Mouse (Mus musculus): ENCODE data around the gene Krba1. TPM values are rescaled to one million over a fixed set of nuclear protein-coding genes. Genes with fewer than 3 reads are reported as not detected.

Gene Krba1
- polyA plus RNA-seq (2014; fragmentation: Nextera tagmentation; extraction: Ambion mirVana), result 18.4 and 19.8 TPM in 2 replicates

GRCm38 (mm10) chr6:48395105-48396007, at the start of gene Krba1:
Gene Krba1, plus strand, starts transcription at chr6:48395586.
- no peaks in the 10 kb centered on the region for H3K9me3 ChIP-seq (replicated peaks; ENCODE audit: control insufficient read depth, low read length)
- ATAC-seq (replicated peaks; ENCODE audit: insufficient number of reproducible peaks, low FRiP score, low TSS enrichment, low read depth) (peak; percentile 93), DNase-seq (ENCODE audit: low spot score) (peak; percentile 89)
- peak within 1 kb of the TSS; percentile 77 for H3K4me3 ChIP-seq (ENCODE audit: low read depth, low read length)
- whole genome bisulfite sequencing, result 1% methylated on average over 65 of the region's 65 CpGs
- no peaks in the 10 kb centered on the region for H3K36me3 ChIP-seq (replicated peaks; ENCODE audit: control insufficient read depth, insufficient read depth, low read depth, low read length)
- H3K4me2 ChIP-seq (ENCODE audit: low read depth, low read length), result peak within 1 kb of the TSS; percentile 58
- no peak within 1 kb of the TSS for H3K27ac ChIP-seq (replicated peaks; ENCODE audit: low read depth, low read length)
- no peaks in the 10 kb centered on the region for H3K27me3 ChIP-seq (ENCODE audit: control insufficient read depth, insufficient read depth, low read length)
- no peaks in the 10 kb centered on the region for H3K4me1 ChIP-seq (ENCODE audit: control insufficient read depth, insufficient read depth, low read length)
- peak within 1 kb of the TSS; percentile 88 for H3K9ac ChIP-seq (replicated peaks; ENCODE audit: low read length)

GRCm38 (mm10) chr6:48358897-48359296, 36.5 kb upstream of the Krba1 start:
- no peaks in the 10 kb centered on the region for H3K4me1 ChIP-seq (ENCODE audit: control insufficient read depth, insufficient read depth, low read length)

GRCm38 (mm10) chr6:48366322-48366996, 28.9 kb upstream of the Krba1 start:
- H3K4me2 ChIP-seq (ENCODE audit: low read depth, low read length), result no peak overlapping the region
- WGBS, result 37% methylated on average over 11 of the region's 11 CpGs
- no peak for ATAC-seq (replicated peaks; ENCODE audit: insufficient number of reproducible peaks, low FRiP score, low TSS enrichment, low read depth)

More at GRCm38 (mm10) chr6:48358897-48359296, 36.5 kb upstream of the Krba1 start:
- DNase-seq (ENCODE audit: low spot score), result no peak
- no peaks in the 10 kb centered on the region for H3K27me3 ChIP-seq (ENCODE audit: control insufficient read depth, insufficient read depth, low read length)
- 73% methylated on average over 3 of the region's 3 CpGs for WGBS
- H3K9me3 ChIP-seq (replicated peaks; ENCODE audit: control insufficient read depth, low read length), result no peaks in the 10 kb centered on the region
- no peak overlapping the region for H3K9ac ChIP-seq (replicated peaks; ENCODE audit: low read length)
- no peak for ATAC-seq (replicated peaks; ENCODE audit: insufficient number of reproducible peaks, low FRiP score, low TSS enrichment, low read depth)
- no peak overlapping the region for H3K4me3 ChIP-seq (ENCODE audit: low read depth, low read length)
- H3K4me2 ChIP-seq (ENCODE audit: low read depth, low read length), result no peak overlapping the region
- H3K36me3 ChIP-seq (replicated peaks; ENCODE audit: control insufficient read depth, insufficient read depth, low read depth, low read length), result no peaks in the 10 kb centered on the region
- H3K27ac ChIP-seq (replicated peaks; ENCODE audit: low read depth, low read length), result no peak overlapping the region

GRCm38 (mm10) chr6:48388221-48388620, 7.2 kb upstream of the Krba1 start:
- H3K9ac ChIP-seq (replicated peaks; ENCODE audit: low read length), result no peak overlapping the region

More at GRCm38 (mm10) chr6:48366322-48366996, 28.9 kb upstream of the Krba1 start:
- Histone ChIP-seq H3K27me3 (ENCODE audit: control insufficient read depth, insufficient read depth, low read length) (no peaks in the 10 kb centered on the region), H3K4me1 (ENCODE audit: control insufficient read depth, insufficient read depth, low read length) (no peaks in the 10 kb centered on the region), H3K4me3 (ENCODE audit: low read depth, low read length) (no peak overlapping the region), H3K36me3 (replicated peaks; ENCODE audit: control insufficient read depth, insufficient read depth, low read depth, low read length) (no peaks in the 10 kb centered on the region), H3K9me3 (replicated peaks; ENCODE audit: control insufficient read depth, low read length) (no peaks in the 10 kb centered on the region), H3K27ac (replicated peaks; ENCODE audit: low read depth, low read length) (0 out of 2 replicates have a peak overlapping the region, but pooled peaks have one; percentile 8), H3K9ac (replicated peaks; ENCODE audit: low read length) (no peak overlapping the region)
- no peak for DNase-seq (ENCODE audit: low spot score)

GRCm38 (mm10) chr6:48393811-48394210, 1.6 kb upstream of the Krba1 start:
- H3K9ac ChIP-seq (replicated peaks; ENCODE audit: low read length), result no peak overlapping the region
- no peak overlapping the region for H3K27ac ChIP-seq (replicated peaks; ENCODE audit: low read depth, low read length)
- no peak overlapping the region for H3K4me3 ChIP-seq (ENCODE audit: low read depth, low read length)
- ATAC-seq (replicated peaks; ENCODE audit: insufficient number of reproducible peaks, low FRiP score, low TSS enrichment, low read depth) (no peak), DNase-seq (ENCODE audit: low spot score) (no peak)
- H3K4me2 ChIP-seq (ENCODE audit: low read depth, low read length), result no peak overlapping the region
- H3K36me3 ChIP-seq (replicated peaks; ENCODE audit: control insufficient read depth, insufficient read depth, low read depth, low read length), result no peaks in the 10 kb centered on the region
- no peaks in the 10 kb centered on the region for H3K4me1 ChIP-seq (ENCODE audit: control insufficient read depth, insufficient read depth, low read length)
- H3K27me3 ChIP-seq (ENCODE audit: control insufficient read depth, insufficient read depth, low read length), result no peaks in the 10 kb centered on the region
- H3K9me3 ChIP-seq (replicated peaks; ENCODE audit: control insufficient read depth, low read length), result no peaks in the 10 kb centered on the region

More at GRCm38 (mm10) chr6:48388221-48388620, 7.2 kb upstream of the Krba1 start:
- H3K4me1 ChIP-seq (ENCODE audit: control insufficient read depth, insufficient read depth, low read length), result no peaks in the 10 kb centered on the region
- H3K27me3 ChIP-seq (ENCODE audit: control insufficient read depth, insufficient read depth, low read length), result no peaks in the 10 kb centered on the region
- H3K36me3 ChIP-seq (replicated peaks; ENCODE audit: control insufficient read depth, insufficient read depth, low read depth, low read length), result no peaks in the 10 kb centered on the region
- H3K9me3 ChIP-seq (replicated peaks; ENCODE audit: control insufficient read depth, low read length), result no peaks in the 10 kb centered on the region
- no peak for DNase-seq (ENCODE audit: low spot score)
- H3K4me3 ChIP-seq (ENCODE audit: low read depth, low read length), result no peak overlapping the region
- H3K4me2 ChIP-seq (ENCODE audit: low read depth, low read length), result no peak overlapping the region
- 67% methylated on average over 3 of the region's 3 CpGs for WGBS
- no peak overlapping the region for H3K27ac ChIP-seq (replicated peaks; ENCODE audit: low read depth, low read length)
- ATAC-seq (replicated peaks; ENCODE audit: insufficient number of reproducible peaks, low FRiP score, low TSS enrichment, low read depth), result no peak

- DNase-seq (ENCODE audit: low spot score), result no peak
- Histone ChIP-seq H3K4me1 (ENCODE audit: control insufficient read depth, insufficient read depth, low read length) (no peaks in the 10 kb centered on the region), H3K9ac (replicated peaks; ENCODE audit: low read length) (peak overlapping the region; percentile 88), H3K9me3 (replicated peaks; ENCODE audit: control insufficient read depth, low read length) (no peaks in the 10 kb centered on the region), H3K27me3 (ENCODE audit: control insufficient read depth, insufficient read depth, low read length) (no peaks in the 10 kb centered on the region), H3K4me3 (ENCODE audit: low read depth, low read length) (peak overlapping the region; percentile 77), H3K4me2 (ENCODE audit: low read depth, low read length) (peak overlapping the region; percentile 58), H3K36me3 (replicated peaks; ENCODE audit: control insufficient read depth, insufficient read depth, low read depth, low read length) (no peaks in the 10 kb centered on the region), H3K27ac (replicated peaks; ENCODE audit: low read depth, low read length) (no peak overlapping the region)
- no peak for ATAC-seq (replicated peaks; ENCODE audit: insufficient number of reproducible peaks, low FRiP score, low TSS enrichment, low read depth)
- 31% methylated on average over 15 of the region's 15 CpGs for WGBS
Observed at GRCm38 (mm10) chr6:48396008-48396595, 716 bp downstream of the Krba1 start.

GRCm38 (mm10) chr6:48396686-48397085, 1.3 kb downstream of the Krba1 start:
- no peak for DNase-seq (ENCODE audit: low spot score)
- no peak overlapping the region for H3K4me3 ChIP-seq (ENCODE audit: low read depth, low read length)

More at GRCm38 (mm10) chr6:48396686-48397085, 1.3 kb downstream of the Krba1 start:
- ATAC-seq (replicated peaks; ENCODE audit: insufficient number of reproducible peaks, low FRiP score, low TSS enrichment, low read depth), result no peak
- Histone ChIP-seq H3K27me3 (ENCODE audit: control insufficient read depth, insufficient read depth, low read length) (no peaks in the 10 kb centered on the region), H3K36me3 (replicated peaks; ENCODE audit: control insufficient read depth, insufficient read depth, low read depth, low read length) (no peaks in the 10 kb centered on the region), H3K9me3 (replicated peaks; ENCODE audit: control insufficient read depth, low read length) (no peaks in the 10 kb centered on the region), H3K4me2 (ENCODE audit: low read depth, low read length) (peak overlapping the region; percentile 58; the same call in 1 of the 2 replicates), H3K9ac (replicated peaks; ENCODE audit: low read length) (no peak overlapping the region), H3K4me1 (ENCODE audit: control insufficient read depth, insufficient read depth, low read length) (no peaks in the 10 kb centered on the region), H3K27ac (replicated peaks; ENCODE audit: low read depth, low read length) (no peak overlapping the region)
- WGBS, result 95% methylated on average over 1 of the region's 1 CpGs

Data from embryonic facial prominence, embryonic 11.5 days (tissue).